Mouse (Mus musculus) lung, postnatal 0 days (tissue): ENCODE measurements at regions not wholly inside any gene's neighbourhood (a gene's known extent, or its start where the extent isn't known, plus 50 kb on each side); places are given as distances from the start of the nearest gene placed in this dataset.
"Not testable (repeated sequence)": the region's sequence is repeated elsewhere in the genome, so short reads cannot be mapped to it uniquely, and the experiment has no call there.

ENCODE experiments used
- CTCF ChIP-seq: IDR thresholded peaks from 2 replicates; pipeline ENCODE4 v1.5.1; 2016; ENCODE audit warnings: antibody characterized with exemption, mild to moderate bottlenecking
- EP300 ChIP-seq: IDR thresholded peaks from 2 replicates; pipeline ENCODE4 v1.6.1; 2016; ENCODE audit warnings: antibody characterized with exemption, mild to moderate bottlenecking, control low read depth

- not testable (repeated sequence) for TF ChIP-seq CTCF, EP300
These were observed 119.4 kb downstream of the Galc start for GRCm38 (mm10) chr12:98139906-98140305.
